Mouse (Mus musculus) brown adipose tissue, adult 24 weeks (tissue): ENCODE data around the gene Ccdc171. TPM values are rescaled to one million over a fixed set of nuclear protein-coding genes. Genes with fewer than 3 reads are reported as not detected.

Experiments
- H3K27ac ChIP-seq: fragments of 200-500 bp; replicated peaks from 2 replicates; pipeline ENCODE4 v1.5.1; 2012; ENCODE audit warnings: low read depth, mild to moderate bottlenecking, low read length
- H3K4me1 ChIP-seq: fragments of 200-500 bp; 2 replicates; pipeline ENCODE4 v1.6.1; 2012; ENCODE audit warnings: low read length, mixed read lengths; ENCODE audit not compliant: control insufficient read depth, insufficient read depth, insufficient read length
- H3K4me3 ChIP-seq: fragments of 200-500 bp; 2 replicates; pipeline ENCODE4 v1.5.1; 2012; ENCODE audit warnings: low read depth, mild to moderate bottlenecking, low read length, moderate library complexity; ENCODE audit not compliant: insufficient read depth
- polyA plus RNA-seq: library from polyadenylated mRNA; stranded (reverse); fragments of >200 nt; gene quantifications from 2 replicates; pipeline ENCODE4 v1.2.4, GENCODE M21; 2012; ENCODE audit not compliant: missing spikeins, insufficient read depth, insufficient read length

The Ccdc171 gene
- polyA plus RNA-seq, 1 experiment, result 1.6 TPM

DNA sequence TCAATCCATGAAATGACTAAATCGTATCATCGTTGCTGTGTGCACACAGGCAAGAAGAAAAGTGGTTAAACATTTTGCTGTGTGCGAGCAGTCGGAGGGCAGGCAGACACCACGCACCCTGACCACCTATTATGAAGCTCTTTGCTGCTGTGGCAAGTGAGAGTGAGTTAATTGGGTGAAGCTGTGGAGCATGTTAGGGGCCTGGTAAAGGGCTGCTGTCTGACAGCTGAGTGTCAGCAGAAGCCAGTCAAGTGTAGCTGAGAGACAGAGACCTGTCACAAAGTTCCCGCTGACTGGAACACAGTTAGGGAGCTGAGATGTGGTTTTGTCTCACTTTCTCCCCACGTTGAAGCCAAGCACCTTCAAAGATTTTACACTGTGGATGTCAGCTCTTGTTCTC is 321.0 kb downstream of the Ccdc171 start:
- H3K4me3 ChIP-seq, result no peak overlapping the region
- no peaks in the 10 kb centered on the region for H3K4me1 ChIP-seq
- H3K27ac ChIP-seq, result no peak overlapping the region

DNA sequence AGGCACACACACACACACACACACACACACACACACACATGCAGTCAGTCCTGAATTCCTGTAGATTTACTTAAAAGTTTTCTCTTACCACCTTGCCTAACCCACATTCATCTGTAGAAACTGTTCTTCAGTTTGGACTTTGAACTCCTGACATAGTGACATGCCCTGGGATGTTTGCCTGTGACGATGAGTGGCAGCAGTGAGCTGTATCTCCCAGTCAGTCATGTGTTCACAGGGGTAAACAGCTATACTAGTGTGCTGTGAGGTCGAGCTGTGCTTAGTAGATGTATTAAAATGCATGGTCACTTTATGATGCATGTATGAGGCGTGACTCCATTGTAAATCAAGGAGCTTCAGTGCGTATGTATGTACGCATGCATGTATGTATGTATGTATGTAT is 328.5 kb downstream of the Ccdc171 start:
- no peak overlapping the region for H3K27ac ChIP-seq
- no peaks in the 10 kb centered on the region for H3K4me1 ChIP-seq
- no peak overlapping the region for H3K4me3 ChIP-seq

DNA sequence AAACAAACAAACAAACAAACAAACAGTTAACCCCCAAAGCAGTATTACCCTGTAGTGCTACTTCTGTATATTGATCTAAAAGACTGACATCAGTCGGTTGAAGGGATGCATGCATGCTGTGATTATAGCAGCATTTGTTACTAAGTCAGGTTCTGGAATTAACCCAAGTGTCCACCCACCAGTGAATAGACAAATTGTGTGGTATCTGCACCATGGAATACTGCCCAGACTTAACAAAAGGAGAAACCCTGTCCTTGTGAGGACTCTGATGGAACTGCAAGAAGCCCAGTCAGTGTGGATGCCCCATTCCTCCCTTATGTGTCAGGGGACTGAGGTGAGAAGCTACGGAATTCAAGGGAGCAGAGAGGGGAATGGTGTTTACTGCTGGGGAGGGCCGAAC is 336.4 kb downstream of the Ccdc171 start:
- H3K4me1 ChIP-seq, result no peaks in the 10 kb centered on the region
- no peak overlapping the region for H3K4me3 ChIP-seq
- no peak overlapping the region for H3K27ac ChIP-seq

DNA sequence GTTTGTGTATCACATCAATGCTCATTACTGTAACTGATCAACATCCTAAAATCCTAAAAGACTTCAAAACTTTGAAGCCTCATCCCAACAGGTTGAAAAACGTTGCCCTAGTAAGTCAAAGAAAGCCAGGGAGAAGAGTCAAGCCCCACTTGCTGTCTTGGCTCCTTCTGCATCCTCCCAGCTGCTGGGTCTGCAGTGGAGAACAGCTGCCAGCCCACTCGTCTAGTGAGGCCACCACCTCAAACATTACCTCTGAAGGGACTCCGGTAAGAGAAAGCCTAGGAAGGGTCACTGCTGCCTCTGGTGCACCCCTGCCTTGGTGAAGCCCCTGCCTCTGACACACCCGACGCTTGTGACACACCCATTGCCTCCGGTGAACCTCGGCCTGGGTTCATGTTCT is 336.9 kb downstream of the Ccdc171 start:
- H3K4me3 ChIP-seq, result no peak overlapping the region
- no peak overlapping the region for H3K27ac ChIP-seq
- H3K4me1 ChIP-seq, result no peaks in the 10 kb centered on the region

DNA sequence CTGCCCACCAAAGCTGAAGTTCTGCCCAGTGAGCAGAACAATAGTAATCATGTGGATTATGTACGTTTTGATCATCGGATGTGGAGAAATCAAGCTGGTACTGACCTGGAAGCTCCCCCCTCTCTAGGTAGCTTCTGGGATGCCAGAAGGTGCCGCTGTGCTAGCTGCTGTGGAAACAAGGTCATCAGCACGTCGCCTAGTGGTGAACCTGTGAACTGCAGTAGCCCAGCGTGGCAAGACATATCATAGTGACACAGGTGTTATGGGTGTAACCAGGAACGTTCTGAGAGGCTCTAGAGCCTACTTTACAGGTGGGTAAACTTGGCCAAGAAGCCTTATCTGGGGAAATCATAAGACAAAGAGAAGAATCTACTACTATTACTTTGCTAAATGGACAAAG is 351.3 kb downstream of the Ccdc171 start:
- Histone ChIP-seq H3K4me3 (no peak overlapping the region), H3K27ac (no peak overlapping the region), H3K4me1 (no peaks in the 10 kb centered on the region)

DNA sequence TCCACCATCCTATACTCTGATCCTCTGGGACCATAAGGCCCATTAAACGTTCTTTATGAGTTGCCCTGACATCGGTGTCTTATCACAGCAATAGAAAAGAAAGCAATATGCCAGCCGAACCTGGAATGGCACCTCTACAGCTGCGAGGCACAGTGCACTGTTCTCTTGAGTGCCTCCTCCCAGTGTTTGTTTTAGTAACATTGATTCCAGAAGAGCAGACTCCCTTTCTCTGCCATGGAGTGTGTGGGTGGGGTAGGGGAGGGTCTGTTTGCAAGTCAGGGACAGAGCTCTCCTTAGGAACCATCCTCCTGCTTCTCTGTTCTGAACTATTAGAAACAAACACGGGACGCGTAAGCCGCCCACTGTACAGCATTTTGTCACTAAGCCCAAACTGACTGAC is 352.9 kb downstream of the Ccdc171 start:
- Histone ChIP-seq H3K27ac (no peak overlapping the region), H3K4me1 (no peaks in the 10 kb centered on the region), H3K4me3 (no peak overlapping the region)

DNA sequence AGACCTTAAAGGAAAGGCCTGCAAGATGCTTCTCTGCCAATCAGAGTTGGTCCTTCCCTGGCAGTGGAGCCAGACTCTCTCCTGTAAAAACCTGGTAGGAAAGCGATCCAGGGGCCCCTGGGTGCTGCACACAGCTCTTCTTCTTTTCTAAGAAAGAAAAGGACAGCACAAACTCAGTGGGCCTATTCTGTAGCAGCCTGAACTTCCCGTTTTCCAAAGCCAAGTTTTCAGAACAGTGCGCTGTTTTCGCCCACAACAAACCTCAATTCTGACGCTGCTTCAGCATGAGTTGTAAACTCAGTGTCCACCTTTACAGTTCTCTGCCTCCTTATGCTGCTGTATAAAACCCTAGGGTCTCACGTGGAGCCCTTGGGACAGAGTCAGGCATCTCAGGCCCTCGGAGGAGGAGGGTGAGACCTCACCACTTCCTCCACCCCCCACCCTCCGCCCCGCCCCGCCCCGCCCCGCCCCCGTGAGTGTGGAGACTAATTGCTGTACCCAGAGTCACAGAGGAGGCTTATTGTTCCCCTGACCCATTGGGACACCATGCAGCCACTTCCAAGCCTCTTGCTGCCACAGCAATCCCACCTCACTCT is 363.2 kb downstream of the Ccdc171 start:
- Histone ChIP-seq H3K4me1 (no peaks in the 10 kb centered on the region), H3K4me3 (no peak overlapping the region), H3K27ac (no peak overlapping the region)

DNA sequence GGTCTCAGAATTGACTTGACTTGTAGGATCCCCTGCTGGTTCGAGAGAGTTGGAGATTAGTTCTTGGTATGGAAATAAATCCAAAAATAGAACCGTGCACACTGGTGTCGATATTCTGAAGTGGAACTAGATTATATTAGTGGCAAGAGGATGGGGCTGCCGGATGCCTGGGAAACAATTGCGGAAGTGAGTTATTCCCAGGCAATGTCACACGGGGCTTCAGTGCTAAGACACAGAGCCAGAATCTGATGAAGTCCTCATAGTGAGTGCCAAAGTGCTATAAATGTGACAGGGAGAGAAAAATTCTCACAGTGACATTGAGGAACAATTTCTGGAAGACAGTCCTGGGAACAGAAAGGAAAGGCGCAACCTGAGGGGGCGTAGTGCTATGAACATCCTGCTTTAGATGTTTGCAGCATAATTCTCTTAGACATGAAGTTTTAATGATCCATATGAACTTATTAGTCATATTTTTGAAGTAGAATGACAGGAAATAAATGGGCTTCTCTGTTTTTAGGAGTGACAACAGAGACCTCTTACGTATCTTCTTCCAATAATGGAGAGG is 376.8 kb downstream of the Ccdc171 start:
- H3K4me3 ChIP-seq, result no peak overlapping the region
- no peaks in the 10 kb centered on the region for H3K4me1 ChIP-seq
- H3K27ac ChIP-seq, result no peak overlapping the region

Other genes starting within 250 kb of the Ccdc171 start
- gene Ttc39b, start 201.3 kb upstream of the Ccdc171 start, polyA plus RNA-seq, result 3.6 and 5.5 TPM in 2 replicates
- gene Snapc3, start 107.8 kb upstream of the Ccdc171 start, polyA plus RNA-seq, result 9.6 TPM in 2 replicates
- gene Psip1, start 39.1 kb upstream of the Ccdc171 start, polyA plus RNA-seq, result 9.0 and 14.9 TPM in 2 replicates